15 mouse cellular contexts compared by ENCODE assay signal in genomic region chr10:75942736-75943477, GRCm38 (mm10). TPM values are rescaled to one million over a fixed set of nuclear protein-coding genes. Genes with fewer than 3 reads are reported as not detected.
DNase-seq lines count a peak whose midpoint lies in the region; ATAC-seq and TF ChIP-seq lines count a peak whose summit lies in the region.
"Had no signal": no experiment of that assay in that cellular context is flagged by ENCODE, and none has a peak within 500 bp of the region (broad histone marks: within the 10 kb centered on the region; RNA-seq: fewer than 3 reads in every experiment).

TSS of gene Vpreb3 (plus strand) at chr10:75943057.

- H3K36me3 ChIP-seq in kidney, embryonic 15.5 days = no peaks in the 10 kb centered on the region
- no peaks in the 10 kb centered on the region for H3K36me3 ChIP-seq in spleen, adult 2 months (ENCODE audit: control insufficient read depth, insufficient read depth, low read length)
- no peaks in the 10 kb centered on the region for H3K36me3 ChIP-seq in intestine, embryonic 16.5 days (ENCODE audit: control insufficient read depth, insufficient read depth, low read length)
- no peaks in the 10 kb centered on the region for H3K36me3 ChIP-seq in stomach, embryonic 15.5 days
- H3K36me3 ChIP-seq: forebrain, embryonic 10.5 days; hindbrain, embryonic 15.5 days; limb, embryonic 13.5 days had no signal

- TF ChIP-seq CTCF in spleen, adult 2 months (IDR thresholded peaks at IDR 0.05; ENCODE audit: extremely low read depth, insufficient read depth, insufficient read length, insufficient replicate concordance) = no peak

- no peaks in the 10 kb centered on the region for H3K9me3 ChIP-seq in kidney, embryonic 15.5 days (replicated peaks)
- H3K9me3 ChIP-seq in intestine, embryonic 16.5 days (ENCODE audit: control insufficient read depth, low read length) = no peaks in the 10 kb centered on the region
- no peaks in the 10 kb centered on the region for H3K9me3 ChIP-seq in stomach, embryonic 15.5 days
- H3K9me3 ChIP-seq: forebrain, embryonic 10.5 days; hindbrain, embryonic 15.5 days; limb, embryonic 13.5 days had no signal

- TF ChIP-seq POLR2A in spleen, adult 2 months (IDR thresholded peaks at IDR 0.05; ENCODE audit: low read depth, low read length) = no peak

- no peak within 1 kb of the TSS for H3K9ac ChIP-seq in kidney, embryonic 15.5 days
- no peak within 1 kb of the TSS for H3K9ac ChIP-seq in intestine, embryonic 16.5 days (ENCODE audit: low read depth, low read length)
- H3K9ac ChIP-seq in stomach, embryonic 15.5 days = no peak within 1 kb of the TSS
- H3K9ac ChIP-seq: hindbrain, embryonic 15.5 days; limb, embryonic 13.5 days had no signal

- H3K4me3 ChIP-seq in kidney, embryonic 15.5 days (replicated peaks) = no peak within 1 kb of the TSS
- no peak within 1 kb of the TSS for H3K4me3 ChIP-seq in spleen, adult 2 months (ENCODE audit: extremely low read depth, insufficient read depth, insufficient read length)
- H3K4me3 ChIP-seq in intestine, embryonic 16.5 days (ENCODE audit: low read length) = no peak within 1 kb of the TSS
- H3K4me3 ChIP-seq in stomach, embryonic 15.5 days (replicated peaks) = no peak within 1 kb of the TSS
- H3K4me3 ChIP-seq: forebrain, embryonic 10.5 days; hindbrain, embryonic 15.5 days; limb, embryonic 13.5 days had no signal

- H3K27ac ChIP-seq in kidney, embryonic 15.5 days = peak within 1 kb of the TSS; percentile 78
- no peak within 1 kb of the TSS for H3K27ac ChIP-seq in spleen, adult 2 months (ENCODE audit: insufficient read depth, low read length)
- H3K27ac ChIP-seq in intestine, embryonic 16.5 days (ENCODE audit: low read length) = peak within 1 kb of the TSS; percentile 49; the same call in 1 of the 2 replicates
- H3K27ac ChIP-seq in stomach, embryonic 15.5 days = peak within 1 kb of the TSS; percentile 53
- H3K27ac ChIP-seq: forebrain, embryonic 10.5 days; limb, embryonic 13.5 days had no signal

- no peak for DNase-seq in kidney, adult 11 months
- no peak for DNase-seq in spleen, adult 2 months (ENCODE audit: low read depth in 1 of 2, low spot score in 2 of 2)
- DNase-seq in spleen, postnatal 10 days (ENCODE audit: low spot score in 2 of 2) = no peak
- DNase-seq in heart, adult 9 months (ENCODE audit: low spot score in 2 of 2) = no peak
- no peak for DNase-seq in natural killer cell, adult 2 months (ENCODE audit: low spot score in 2 of 2)
- DNase-seq: embryo, embryonic 11 days; gastrocnemius, postnatal 36 days; retina, postnatal 1 day had no signal

- peaks cover 27% of the 10 kb centered on the region for H3K4me1 ChIP-seq in kidney, embryonic 15.5 days
- H3K4me1 ChIP-seq in spleen, adult 2 months (ENCODE audit: control insufficient read depth, insufficient read depth, insufficient read length) = peaks cover 4% of the 10 kb centered on the region; the same call in 1 of the 2 replicates
- H3K4me1 ChIP-seq in intestine, embryonic 16.5 days (ENCODE audit: control insufficient read depth, insufficient read depth, low read length) = peaks cover 3% of the 10 kb centered on the region; the same call in 1 of the 2 replicates
- H3K4me1 ChIP-seq in stomach, embryonic 15.5 days = 0 out of 2 replicates have a peak, but pooled peaks cover 4% of the 10 kb centered on the region
- H3K4me1 ChIP-seq: limb, embryonic 13.5 days had no signal

- 83% methylated on average over 15 of the region's 15 CpGs for WGBS in kidney, embryonic 15.5 days
- 58% methylated on average over 15 of the region's 15 CpGs for WGBS in spleen, adult 2 months
- 82% methylated on average over 15 of the region's 15 CpGs for whole genome bisulfite sequencing in intestine, embryonic 16.5 days
- WGBS in stomach, embryonic 15.5 days = 80% methylated on average over 15 of the region's 15 CpGs

- H3K4me2 ChIP-seq in kidney, embryonic 15.5 days = 0 out of 2 replicates have a peak within 1 kb of the TSS, but pooled peaks have one; percentile 25
- no peak within 1 kb of the TSS for H3K4me2 ChIP-seq in intestine, embryonic 16.5 days (ENCODE audit: low read depth, low read length)
- H3K4me2 ChIP-seq in stomach, embryonic 15.5 days = no peak within 1 kb of the TSS
- H3K4me2 ChIP-seq: hindbrain, embryonic 15.5 days; limb, embryonic 13.5 days had no signal

- ATAC-seq in kidney, embryonic 15.5 days (replicated peaks; ENCODE audit: low FRiP score) = no peak
- no peak for ATAC-seq in intestine, embryonic 16.5 days
- no peak for ATAC-seq in stomach, embryonic 15.5 days (ENCODE audit: insufficient read depth, low FRiP score, low read depth)
- ATAC-seq: midbrain, embryonic 16.5 days had no signal

- no peaks in the 10 kb centered on the region for H3K27me3 ChIP-seq in kidney, embryonic 15.5 days
- no peaks in the 10 kb centered on the region for H3K27me3 ChIP-seq in spleen, adult 2 months (ENCODE audit: control insufficient read depth, insufficient read depth, low read length)
- H3K27me3 ChIP-seq in intestine, embryonic 16.5 days (replicated peaks; ENCODE audit: control insufficient read depth, insufficient read depth, low read length) = no peaks in the 10 kb centered on the region
- no peaks in the 10 kb centered on the region for H3K27me3 ChIP-seq in stomach, embryonic 15.5 days (replicated peaks)
- H3K27me3 ChIP-seq: hindbrain, embryonic 15.5 days had no signal

RNA-seq across cellular contexts. Expression of gene Vpreb3, which starts in this region (rescaled TPM):
- polyA plus RNA-seq in kidney, embryonic 15.5 days (2015; fragmentation: Nextera tagmentation; extraction: Ambion mirVana) = 0.57 and 1.2 TPM in 2 replicates
- 178 and 292 TPM in 2 replicates for polyA plus RNA-seq in spleen, adult 2 months (2012; rRNA removed)
- polyA plus RNA-seq in intestine, embryonic 16.5 days (2015; fragmentation: Nextera tagmentation; extraction: Ambion mirVana) = 0.68 TPM in 1 of 2 replicates, not detected in the other
- polyA plus RNA-seq in stomach, embryonic 15.5 days (2015; fragmentation: Nextera tagmentation; extraction: Ambion mirVana) = 0.90 and 1.8 TPM in 2 replicates

Comparison
In these comparisons a context has a peak if more than half of its experiments do, and no peak if none do; other contexts are left out.
1. RNA of gene Vpreb3 (polyA plus RNA-seq): 178 to 292 TPM in spleen, adult 2 months; 0.90 to 1.8 TPM in stomach, embryonic 15.5 days, 0.57 to 1.2 TPM in kidney, embryonic 15.5 days and 0.68 TPM in intestine, embryonic 16.5 days; every median in the first group is over 10 times any median in the second.